Mouse (Mus musculus) yolk sac, embryonic 10.5 days (tissue): Measurements from ENCODE around the gene Lmx1b.

Experiments used
- DNase-seq: peaks from one replicate; pipeline ENCODE4 v3.0.0-alpha.2; 2017; ENCODE audit warnings: low spot score

Gene Lmx1b

DNA sequence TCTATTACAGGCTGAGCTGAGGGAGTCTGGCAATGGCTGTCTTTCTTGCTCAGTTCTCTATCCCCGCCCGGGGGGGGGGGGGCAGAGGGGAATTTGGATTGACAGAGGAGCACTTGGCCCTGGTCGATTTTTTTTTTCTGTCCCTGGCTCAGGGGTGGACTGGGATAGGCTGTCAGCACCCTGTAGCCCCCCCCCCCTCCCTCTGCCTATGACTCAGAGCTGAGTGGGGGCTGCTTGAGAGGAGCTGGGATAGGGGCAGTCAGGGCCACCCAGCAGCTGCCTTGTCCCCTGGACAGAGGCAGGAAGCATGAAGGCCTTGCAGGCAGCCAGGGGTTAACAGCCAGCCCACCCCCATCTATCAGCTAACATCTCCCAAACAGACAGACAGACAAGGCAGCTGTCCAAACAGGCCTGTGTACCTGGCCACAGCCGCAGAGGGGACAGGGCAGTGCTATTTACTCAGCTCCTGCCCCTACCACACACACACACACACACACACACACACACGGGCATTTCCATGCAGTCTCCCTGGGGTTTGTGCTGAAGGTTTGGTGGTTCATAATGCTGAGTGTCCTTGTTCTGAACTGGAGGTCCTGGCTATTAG lies 57.8 kb downstream of the Lmx1b start:
- peak; percentile 28 for DNase-seq

DNA sequence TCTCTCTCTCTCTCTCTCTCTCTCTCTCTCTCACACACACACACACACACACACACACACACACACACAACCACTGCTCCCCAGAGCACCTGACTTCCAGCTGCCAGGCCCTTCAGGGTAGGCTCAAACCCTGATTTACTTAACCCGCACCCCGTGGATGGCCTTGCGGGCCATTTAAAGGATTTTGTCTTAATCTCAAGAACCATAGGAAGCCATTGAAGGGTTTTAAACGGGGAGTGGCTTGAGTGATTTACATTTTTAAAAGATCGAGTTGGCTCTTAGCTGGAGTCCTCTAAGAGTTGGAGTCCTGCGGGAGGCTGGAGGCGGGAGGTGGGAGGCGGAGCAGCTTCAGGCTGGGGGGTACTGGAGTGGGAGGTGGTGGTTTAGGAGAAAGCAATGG lies 58.4 kb downstream of the Lmx1b start:
- no peak for DNase-seq

GRCm38 (mm10) chr2:33581449-33581777 lies 58.9 kb downstream of the Lmx1b start:
- DNase-seq = no peak

- DNase-seq = no peak
These were observed 59.4 kb downstream of the Lmx1b start for GRCm38 (mm10) chr2:33580697-33581448.

GRCm38 (mm10) chr2:33575406-33575805 lies 64.9 kb downstream of the Lmx1b start:
- DNase-seq = no peak

- DNase-seq = no peak
These were observed 67.2 kb downstream of the Lmx1b start for GRCm38 (mm10) chr2:33573075-33573474.

- no peak for DNase-seq
These were observed 69.0 kb downstream of the Lmx1b start for GRCm38 (mm10) chr2:33571219-33571824.

DNA sequence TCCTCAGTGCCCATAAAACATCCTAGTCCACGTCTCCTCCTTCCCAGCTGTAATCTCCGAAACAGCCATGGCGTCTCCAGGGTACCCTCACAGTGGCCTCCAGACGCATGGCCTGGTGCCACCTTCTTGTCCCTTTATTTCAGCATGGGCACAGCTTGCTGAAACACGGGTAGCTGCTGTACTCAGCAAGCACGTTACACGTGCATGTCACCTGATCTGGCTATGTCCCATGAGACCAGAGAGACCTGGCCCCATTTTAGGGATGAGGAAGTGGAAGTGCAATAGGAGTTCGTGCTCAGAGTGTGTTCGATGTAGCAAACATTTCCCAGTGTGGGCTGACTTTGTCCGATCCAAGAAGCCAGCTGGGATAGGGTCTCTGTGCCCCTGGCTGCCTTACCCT lies 70.6 kb downstream of the Lmx1b start:
- DNase-seq = no peak

DNA sequence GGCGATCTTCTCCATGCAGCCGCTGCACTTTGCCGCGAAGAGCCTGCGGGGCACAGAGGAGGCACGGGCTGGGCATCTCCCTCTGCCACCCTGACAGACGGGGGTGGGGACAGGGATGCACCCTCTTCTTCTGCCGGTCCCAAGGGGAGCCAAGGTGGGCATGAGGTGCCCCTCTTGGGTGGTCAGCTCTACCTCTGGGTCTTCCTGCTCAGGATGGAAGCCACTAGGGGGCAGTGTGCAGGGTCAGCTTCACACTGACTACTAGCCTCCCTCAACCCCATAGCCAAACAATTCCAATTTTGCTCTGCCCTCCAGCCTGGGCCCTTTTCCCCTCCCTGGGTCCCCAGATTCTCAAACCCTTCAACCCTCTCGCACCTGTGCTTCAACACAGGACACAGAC lies 71.1 kb downstream of the Lmx1b start:
- DNase-seq = no peak

- DNase-seq = no peak
These were observed 74.4 kb downstream of the Lmx1b start for GRCm38 (mm10) chr2:33565886-33566285.

DNA sequence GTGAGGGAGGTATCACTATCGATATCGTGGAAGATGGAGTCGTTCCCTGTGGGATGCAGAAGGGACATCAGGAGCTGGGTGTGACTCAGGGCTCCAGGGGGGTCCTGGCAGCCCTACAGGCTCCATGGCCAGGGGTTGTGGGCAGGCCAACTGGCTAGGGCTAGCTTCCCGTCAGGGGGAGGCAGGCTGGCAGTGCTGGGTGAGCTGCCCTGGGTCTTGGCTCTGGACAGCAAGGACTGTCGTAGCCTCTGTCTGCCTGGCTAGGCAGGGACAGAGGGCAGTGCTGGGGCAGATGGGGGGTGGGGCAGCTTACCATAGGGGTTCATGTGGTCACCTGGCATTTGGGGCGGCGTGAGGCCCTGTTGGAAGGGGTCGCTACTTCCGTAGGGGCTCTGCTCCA lies 75.6 kb downstream of the Lmx1b start:
- no peak for DNase-seq

GRCm38 (mm10) chr2:33559752-33560151 lies 80.6 kb downstream of the Lmx1b start:
- DNase-seq = no peak

DNA sequence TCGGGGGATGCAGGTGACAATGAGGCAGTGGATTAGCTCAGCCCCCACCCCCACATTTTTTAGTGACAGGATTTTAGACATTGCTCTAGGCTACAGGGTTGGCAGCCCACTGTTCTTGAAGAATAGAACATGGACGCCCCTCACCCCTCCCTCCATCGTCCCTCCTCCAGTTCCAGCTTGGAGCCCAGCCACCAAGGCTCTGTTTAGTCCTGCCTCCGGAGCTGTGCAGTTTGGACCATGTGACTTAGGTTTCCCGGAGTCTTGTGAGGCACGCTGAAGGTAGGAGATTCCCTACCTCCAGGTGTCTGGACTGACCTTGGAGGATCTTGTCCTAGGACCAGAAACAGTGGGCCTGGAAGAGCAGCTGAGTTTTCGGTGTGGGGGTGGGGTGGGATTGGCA lies 81.0 kb downstream of the Lmx1b start:
- DNase-seq = no peak

GRCm38 (mm10) chr2:33558233-33558632 lies 82.1 kb downstream of the Lmx1b start:
- DNase-seq = peak; percentile 40

GRCm38 (mm10) chr2:33555573-33555972 lies 84.7 kb downstream of the Lmx1b start:
- DNase-seq = no peak

- no peak for DNase-seq
These were observed 87.6 kb downstream of the Lmx1b start for GRCm38 (mm10) chr2:33552672-33553071.

DNA sequence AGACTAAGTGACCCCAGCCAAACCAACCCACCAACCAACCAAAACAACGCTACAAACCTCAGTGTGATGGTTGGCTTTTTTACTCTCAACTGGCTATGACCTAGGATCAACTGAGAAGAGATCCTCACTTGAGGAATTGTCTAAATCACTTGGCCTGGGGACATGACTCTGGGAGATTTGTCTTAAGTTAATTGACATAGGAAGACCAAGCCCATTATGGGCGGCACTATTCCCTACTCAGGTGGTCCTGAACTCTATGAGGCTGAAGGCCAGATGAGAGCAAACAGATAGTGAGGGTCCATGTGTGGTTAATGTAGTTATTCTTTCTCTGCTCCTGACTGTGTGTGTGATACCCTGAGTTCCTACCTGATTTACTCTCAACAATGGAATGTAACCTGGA lies 92.7 kb downstream of the Lmx1b start:
- no peak for DNase-seq

- DNase-seq = no peak
These were observed 93.4 kb downstream of the Lmx1b start for GRCm38 (mm10) chr2:33546879-33547278.

DNA sequence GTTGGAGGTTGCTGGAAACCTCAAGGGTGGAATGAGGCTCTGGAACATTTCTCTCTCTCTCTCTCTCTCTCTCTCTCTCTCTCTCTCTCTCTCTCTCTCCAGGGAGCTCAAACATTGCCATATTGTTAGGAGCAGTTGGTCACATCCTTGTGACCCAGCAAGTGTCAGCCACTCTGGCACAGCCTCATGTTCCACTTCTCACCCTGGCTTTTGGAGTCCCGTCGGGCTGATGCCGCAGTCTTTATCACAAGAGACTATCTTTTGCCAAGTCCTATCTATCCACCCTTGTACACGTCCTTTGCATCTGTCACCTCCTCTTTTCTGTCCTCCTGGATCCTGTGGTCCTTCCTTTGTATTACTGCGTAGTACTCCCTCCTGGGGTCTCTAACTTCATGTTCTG lies 94.3 kb downstream of the Lmx1b start:
- DNase-seq = no peak

DNA sequence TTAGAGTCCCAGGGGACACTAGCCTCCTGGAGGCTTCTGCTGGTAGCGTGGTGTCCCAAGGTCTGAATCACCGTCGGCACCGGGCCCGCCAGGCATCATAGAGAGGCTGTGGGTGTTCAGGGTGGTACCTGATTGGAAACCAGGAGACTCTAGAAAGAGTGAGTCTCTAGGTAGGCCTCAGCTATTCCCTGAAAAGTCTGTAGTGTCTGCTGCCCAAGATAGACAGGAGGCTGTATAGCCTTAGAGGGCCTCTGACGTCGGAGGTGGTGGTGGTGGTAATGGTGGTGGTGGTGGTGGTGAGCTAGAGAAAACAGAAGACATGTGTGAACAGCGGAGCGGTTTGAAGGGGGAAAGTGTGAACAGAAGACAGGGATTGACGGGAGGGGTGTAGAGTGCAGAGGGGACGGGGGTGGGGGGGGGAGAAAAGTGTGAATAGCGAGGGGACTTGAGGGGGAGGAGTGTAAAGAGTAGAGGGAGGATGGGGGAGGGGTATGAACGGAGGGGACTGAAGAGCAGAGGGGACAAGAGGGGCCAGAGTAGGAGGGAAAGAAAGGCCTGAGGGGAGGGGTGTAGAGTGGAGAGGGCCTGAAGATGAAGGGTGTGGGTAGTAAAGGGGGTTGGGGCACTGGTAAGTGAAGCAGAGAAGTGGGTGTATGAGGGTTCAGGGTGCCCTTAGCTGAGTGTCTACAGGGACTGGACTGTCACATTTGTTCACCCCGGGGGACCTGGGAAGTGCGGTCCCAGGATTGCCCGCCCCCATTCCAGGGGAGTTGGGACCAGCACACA lies 95.3 kb downstream of the Lmx1b start:
- DNase-seq = no peak

GRCm38 (mm10) chr2:33544203-33544762 lies 96.0 kb downstream of the Lmx1b start:
- no peak for DNase-seq

- DNase-seq = no peak
These were observed 96.7 kb downstream of the Lmx1b start for GRCm38 (mm10) chr2:33543429-33544202.
